Mouse (Mus musculus) stomach, embryonic 15.5 days (tissue): ENCODE results near the gene Crkl. TPM values are rescaled to one million over a fixed set of nuclear protein-coding genes. Genes with fewer than 3 reads are reported as not detected.
"Not testable (repeated sequence)": the region's sequence is repeated elsewhere in the genome, so short reads cannot be mapped to it uniquely, and the experiment has no call there.

ENCODE experiments used
- ATAC-seq: fragments of 200-750 bp; cut with Nextera tagmentation; 2 replicates; pipeline ENCODE4 v1.8.0; 2017; ENCODE audit warnings: low read depth, moderate number of reproducible peaks, moderate TSS enrichment; ENCODE audit not compliant: insufficient read depth, low FRiP score
- H3K27ac ChIP-seq: fragments of 300-500 bp; sonication (generic); 2 replicates; pipeline ENCODE4 v1.5.1; 2015; ENCODE audit warnings: mild to moderate bottlenecking, inconsistent platforms
- H3K27me3 ChIP-seq: fragments of 300-500 bp; sonication (generic); replicated peaks from 2 replicates; pipeline ENCODE4 v1.6.1; 2015; ENCODE audit warnings: inconsistent platforms
- H3K36me3 ChIP-seq: fragments of 300-500 bp; sonication (generic); 2 replicates; pipeline ENCODE4 v1.6.1; 2015; ENCODE audit warnings: inconsistent platforms
- H3K4me1 ChIP-seq: fragments of 300-500 bp; sonication (generic); 2 replicates; pipeline ENCODE4 v1.6.1; 2015; ENCODE audit warnings: inconsistent platforms
- H3K4me2 ChIP-seq: fragments of 300-500 bp; sonication (generic); 2 replicates; pipeline ENCODE4 v1.6.1; 2015; ENCODE audit warnings: mild to moderate bottlenecking, inconsistent platforms
- H3K4me3 ChIP-seq: fragments of 300-500 bp; sonication (generic); replicated peaks from 2 replicates; pipeline ENCODE4 v1.5.1; 2015; ENCODE audit warnings: inconsistent platforms
- H3K9ac ChIP-seq: fragments of 300-500 bp; sonication (generic); 2 replicates; pipeline ENCODE4 v1.6.1; 2015; ENCODE audit warnings: inconsistent platforms
- H3K9me3 ChIP-seq: fragments of 300-500 bp; sonication (generic); 2 replicates; pipeline ENCODE4 v1.6.1; 2016; ENCODE audit warnings: inconsistent platforms
- WGBS: fragments of 180-500 bp; shearing (Covaris S2); methylation state at CpG from one replicate; pipeline ENCODE4 v1.1.7; 2015; 5-methylcytosine and 5-hydroxymethylcytosine counted together
- polyA plus RNA-seq: library from polyadenylated mRNA; unstranded; fragments of >200 nt; fragmentation: Nextera tagmentation; extraction: Ambion mirVana; gene quantifications from 2 replicates; pipeline ENCODE4 v1.2.1, GENCODE M21; 2015

Gene Crkl
- polyA plus RNA-seq, 1 experiment from 2014 or later: 55.1 TPM

- Histone ChIP-seq H3K4me2 (peak overlapping the region; percentile 91), H3K4me3 (peak overlapping the region; percentile 51), H3K27me3 (peaks cover 4% of the 10 kb centered on the region), H3K4me1 (peaks cover 8% of the 10 kb centered on the region; the same call in 1 of the 2 replicates), H3K9me3 (no peaks in the 10 kb centered on the region), H3K9ac (no peak overlapping the region), H3K27ac (no peak overlapping the region), H3K36me3 (peaks cover 14% of the 10 kb centered on the region)
- 47% methylated on average over 14 of the region's 14 CpGs for WGBS
- peak; percentile 2; the same call in 1 of the 2 replicates for ATAC-seq
Measured at GRCm38 (mm10) chr16:17488478-17489468, 37.0 kb downstream of the Crkl start.

- H3K4me3 ChIP-seq: peak within 1 kb of the TSS; percentile 51
- H3K27me3 ChIP-seq: peaks cover 4% of the 10 kb centered on the region
- H3K27ac ChIP-seq: no peak within 1 kb of the TSS
- H3K9ac ChIP-seq: peak within 1 kb of the TSS; percentile 51
- H3K4me1 ChIP-seq: peaks cover 8% of the 10 kb centered on the region; the same call in 1 of the 2 replicates
- peak within 1 kb of the TSS; percentile 91 for H3K4me2 ChIP-seq
- no peaks in the 10 kb centered on the region for H3K9me3 ChIP-seq
- peaks cover 6% of the 10 kb centered on the region for H3K36me3 ChIP-seq
- peak; percentile 83 for ATAC-seq
- WGBS: under 1% methylated on average over 47 of the region's 47 CpGs
Measured at GRCm38 (mm10) chr16:17489469-17490111, 37.8 kb downstream of the Crkl start, which contains the start of gene Aifm3. TSS of gene Aifm3 (plus strand) at chr16:17489611.

- WGBS: 79% methylated on average over 5 of the region's 5 CpGs
Measured at GRCm38 (mm10) chr16:17491154-17491553, 39.4 kb downstream of the Crkl start.

GRCm38 (mm10) chr16:17491896-17492561 lies 40.2 kb downstream of the Crkl start:
- H3K4me3 ChIP-seq: no peak overlapping the region
- no peaks in the 10 kb centered on the region for H3K9me3 ChIP-seq
- peaks cover 8% of the 10 kb centered on the region; the same call in 1 of the 2 replicates for H3K4me1 ChIP-seq
- H3K9ac ChIP-seq: no peak overlapping the region
- no peak overlapping the region for H3K27ac ChIP-seq
- H3K36me3 ChIP-seq: no peaks in the 10 kb centered on the region
- peaks cover 4% of the 10 kb centered on the region for H3K27me3 ChIP-seq
- ATAC-seq: no peak
- 66% methylated on average over 5 of the region's 5 CpGs for WGBS
- H3K4me2 ChIP-seq: no peak overlapping the region

More at GRCm38 (mm10) chr16:17491154-17491553, 39.4 kb downstream of the Crkl start:
- H3K9me3 ChIP-seq: no peaks in the 10 kb centered on the region
- no peak overlapping the region for H3K27ac ChIP-seq
- H3K27me3 ChIP-seq: peaks cover 4% of the 10 kb centered on the region
- no peaks in the 10 kb centered on the region; the same call in 1 of the 2 replicates for H3K36me3 ChIP-seq
- H3K4me2 ChIP-seq: no peak overlapping the region
- no peak overlapping the region for H3K9ac ChIP-seq
- peaks cover 8% of the 10 kb centered on the region; the same call in 1 of the 2 replicates for H3K4me1 ChIP-seq
- no peak for ATAC-seq
- H3K4me3 ChIP-seq: no peak overlapping the region

GRCm38 (mm10) chr16:17496499-17497305 lies 44.9 kb downstream of the Crkl start:
- H3K9ac ChIP-seq: no peak overlapping the region
- no peaks in the 10 kb centered on the region for H3K27me3 ChIP-seq
- no peak for ATAC-seq
- 49% methylated on average over 2 of the region's 2 CpGs for WGBS
- no peaks in the 10 kb centered on the region for H3K9me3 ChIP-seq
- H3K27ac ChIP-seq: no peak overlapping the region
- no peak overlapping the region for H3K4me3 ChIP-seq
- 0 out of 2 replicates have a peak, but pooled peaks cover 3% of the 10 kb centered on the region for H3K4me1 ChIP-seq
- no peak overlapping the region for H3K4me2 ChIP-seq
- no peaks in the 10 kb centered on the region for H3K36me3 ChIP-seq

- Histone ChIP-seq H3K9me3 (no peaks in the 10 kb centered on the region), H3K4me3 (no peak overlapping the region), H3K4me1 (0 out of 2 replicates have a peak, but pooled peaks cover 3% of the 10 kb centered on the region), H3K4me2 (no peak overlapping the region), H3K9ac (no peak overlapping the region), H3K27me3 (no peaks in the 10 kb centered on the region), H3K36me3 (no peaks in the 10 kb centered on the region), H3K27ac (no peak overlapping the region)
- WGBS: 37% methylated on average over 10 of the region's 10 CpGs
- no peak for ATAC-seq
Measured at GRCm38 (mm10) chr16:17499249-17499883, 47.6 kb downstream of the Crkl start.

GRCm38 (mm10) chr16:17502681-17503080 lies 50.9 kb downstream of the Crkl start:
- Histone ChIP-seq H3K4me1 (no peaks in the 10 kb centered on the region), H3K4me2 (no peak overlapping the region), H3K27ac (no peak overlapping the region), H3K4me3 (no peak overlapping the region), H3K36me3 (no peaks in the 10 kb centered on the region), H3K9ac (no peak overlapping the region), H3K9me3 (no peaks in the 10 kb centered on the region), H3K27me3 (no peaks in the 10 kb centered on the region)
- WGBS: 73% methylated on average over 4 of the region's 4 CpGs
- ATAC-seq: no peak

GRCm38 (mm10) chr16:17507018-17507552 lies 55.3 kb downstream of the Crkl start:
- Histone ChIP-seq H3K27ac (no peak overlapping the region), H3K27me3 (no peaks in the 10 kb centered on the region), H3K9me3 (no peaks in the 10 kb centered on the region), H3K4me3 (no peak overlapping the region), H3K9ac (no peak overlapping the region), H3K4me1 (peaks cover 11% of the 10 kb centered on the region), H3K36me3 (peaks cover 6% of the 10 kb centered on the region), H3K4me2 (no peak overlapping the region)
- 80% methylated on average over 5 of the region's 5 CpGs for WGBS
- ATAC-seq: no peak

- ATAC-seq: not testable (repeated sequence)
Measured at GRCm38 (mm10) chr16:17508031-17508430, 56.2 kb downstream of the Crkl start.

GRCm38 (mm10) chr16:17508546-17509239 lies 56.9 kb downstream of the Crkl start, which contains the start of gene Lztr1:
TSS of gene Lztr1 (plus strand) at chr16:17508688.
- ATAC-seq: peak; percentile 95
- WGBS: under 1% methylated on average over 50 of the region's 50 CpGs
- H3K4me1 ChIP-seq: peaks cover 11% of the 10 kb centered on the region

More at GRCm38 (mm10) chr16:17508031-17508430, 56.2 kb downstream of the Crkl start:
- WGBS: 27% methylated on average over 3 of the region's 3 CpGs
- peak overlapping the region; percentile 68 for H3K4me3 ChIP-seq
- peak overlapping the region; percentile 70 for H3K4me2 ChIP-seq
- peak overlapping the region; percentile 96 for H3K27ac ChIP-seq
- H3K9ac ChIP-seq: peak overlapping the region; percentile 64; the same call in 1 of the 2 replicates
- H3K9me3 ChIP-seq, H3K27me3 ChIP-seq: not testable (repeated sequence)
- peaks cover 11% of the 10 kb centered on the region for H3K4me1 ChIP-seq
- H3K36me3 ChIP-seq: peaks cover 16% of the 10 kb centered on the region

More at GRCm38 (mm10) chr16:17508546-17509239, 56.9 kb downstream of the Crkl start, which contains the start of gene Lztr1:
- Histone ChIP-seq H3K27ac (peak within 1 kb of the TSS; percentile 96), H3K9me3 (no peaks in the 10 kb centered on the region), H3K27me3 (no peaks in the 10 kb centered on the region), H3K9ac (peak within 1 kb of the TSS; percentile 64), H3K4me3 (peak within 1 kb of the TSS; percentile 68), H3K36me3 (peaks cover 23% of the 10 kb centered on the region), H3K4me2 (peak within 1 kb of the TSS; percentile 70)
